Mouse (Mus musculus) 3134 (cell line): ENCODE results near the gene Ptgfrn.

Experiments used
- DNase-seq: peaks from one replicate; pipeline ENCODE4 v3.0.0-alpha.2; 2011; ENCODE audit warnings: low spot score; ENCODE audit not compliant: insufficient read length; ENCODE audit errors: extremely low read depth

The Ptgfrn gene

GRCm38 (mm10) chr3:101110043-101110837, at the start of gene Ptgfrn:
TSS of gene Ptgfrn (minus strand) at chr3:101110278.
- peak; percentile 83 for DNase-seq

DNA sequence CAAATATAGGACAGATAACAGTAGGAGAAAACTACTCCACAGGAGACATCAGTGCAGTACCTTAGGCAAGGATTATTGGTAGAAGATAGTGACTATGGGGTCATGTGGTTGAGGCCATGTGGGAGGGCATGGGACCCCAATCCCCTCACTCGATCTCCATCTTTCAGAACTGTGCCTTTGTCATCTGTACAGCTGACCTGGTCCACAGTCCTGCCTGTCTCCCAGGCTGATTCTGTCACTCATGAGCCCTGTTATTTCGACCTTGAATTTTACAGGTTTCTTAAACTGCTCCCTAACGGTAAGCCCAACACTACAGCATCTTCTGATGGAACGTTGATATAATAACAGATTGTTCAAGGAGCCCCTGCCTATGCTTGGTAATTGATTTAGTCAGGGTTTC, 49.6 kb upstream of the Ptgfrn start:
- DNase-seq: no peak

DNA sequence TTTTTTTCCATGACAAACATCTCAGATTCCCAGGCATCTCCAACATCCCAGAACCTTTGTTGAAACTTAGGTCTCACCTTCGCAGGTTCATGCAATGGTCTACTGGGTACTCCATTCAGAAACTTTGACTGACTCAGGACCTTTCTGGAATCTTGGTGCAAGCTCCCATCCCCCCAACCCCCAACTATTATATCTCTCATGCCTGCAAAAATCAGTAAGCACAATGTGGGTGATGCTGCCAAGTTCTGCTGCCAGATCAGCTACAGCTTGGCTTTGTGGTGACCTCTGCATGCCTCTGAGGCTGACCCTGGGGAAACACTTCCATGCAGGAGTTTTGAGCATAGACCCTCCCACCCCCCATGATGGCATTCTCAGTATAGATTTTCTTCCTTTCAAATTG, 44.0 kb upstream of the Ptgfrn start:
- no peak for DNase-seq

- DNase-seq: no peak
These were observed 43.3 kb upstream of the Ptgfrn start for GRCm38 (mm10) chr3:101153341-101153740.

- DNase-seq: no peak
These were observed 36.2 kb upstream of the Ptgfrn start for GRCm38 (mm10) chr3:101146126-101146772.

GRCm38 (mm10) chr3:101145292-101146046, 35.4 kb upstream of the Ptgfrn start:
- no peak for DNase-seq

DNA sequence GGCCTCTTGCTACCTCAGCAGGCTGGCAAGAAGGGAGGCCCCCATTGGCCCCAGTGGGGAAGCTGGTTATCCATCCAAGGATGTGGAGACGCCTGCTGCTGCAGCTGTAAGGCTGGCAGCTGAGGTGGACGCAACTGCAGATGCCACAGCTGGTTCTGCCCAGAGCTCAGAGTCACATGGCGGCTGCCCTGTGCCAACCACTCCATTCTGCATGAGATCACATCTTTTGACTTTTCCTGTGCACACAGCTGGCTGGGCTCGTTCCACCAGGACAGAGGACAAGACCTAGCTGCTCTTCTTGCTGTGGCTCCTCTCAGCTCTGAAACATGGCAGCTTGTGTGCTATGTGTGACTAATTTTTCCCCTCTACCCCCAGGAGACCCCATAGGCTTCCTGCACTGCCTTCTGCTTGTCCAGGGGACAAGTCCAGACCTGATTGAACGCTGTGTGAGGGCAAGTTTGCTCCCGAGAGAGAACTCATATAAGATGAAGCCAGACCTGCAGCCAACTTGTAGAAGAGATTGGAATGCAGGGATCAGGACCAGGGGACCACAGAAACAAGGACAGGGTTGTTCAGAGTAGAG, 34.4 kb upstream of the Ptgfrn start:
- peak; percentile 28 for DNase-seq

GRCm38 (mm10) chr3:101143465-101143864, 33.4 kb upstream of the Ptgfrn start:
- DNase-seq: no peak

GRCm38 (mm10) chr3:101141864-101142263, 31.8 kb upstream of the Ptgfrn start:
- no peak for DNase-seq

DNA sequence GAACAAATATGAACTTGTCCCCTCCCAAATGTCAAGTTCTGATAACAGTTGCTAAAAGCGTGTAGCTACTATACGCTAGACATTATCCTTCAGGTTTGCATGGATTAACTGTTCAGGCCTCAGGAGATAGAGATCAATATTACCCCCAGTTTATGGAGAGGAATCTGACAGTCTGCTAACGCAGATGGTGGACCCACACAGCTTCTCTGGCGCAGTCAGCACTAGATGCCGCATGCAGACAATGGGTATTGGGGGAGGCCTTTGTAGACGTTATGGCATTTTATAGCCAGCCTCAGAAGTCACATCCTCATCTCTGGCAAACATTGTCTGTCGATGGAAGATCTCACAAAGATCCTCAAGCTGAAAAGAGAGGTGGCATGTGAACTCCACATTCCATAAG, 29.9 kb upstream of the Ptgfrn start:
- DNase-seq: no peak

DNA sequence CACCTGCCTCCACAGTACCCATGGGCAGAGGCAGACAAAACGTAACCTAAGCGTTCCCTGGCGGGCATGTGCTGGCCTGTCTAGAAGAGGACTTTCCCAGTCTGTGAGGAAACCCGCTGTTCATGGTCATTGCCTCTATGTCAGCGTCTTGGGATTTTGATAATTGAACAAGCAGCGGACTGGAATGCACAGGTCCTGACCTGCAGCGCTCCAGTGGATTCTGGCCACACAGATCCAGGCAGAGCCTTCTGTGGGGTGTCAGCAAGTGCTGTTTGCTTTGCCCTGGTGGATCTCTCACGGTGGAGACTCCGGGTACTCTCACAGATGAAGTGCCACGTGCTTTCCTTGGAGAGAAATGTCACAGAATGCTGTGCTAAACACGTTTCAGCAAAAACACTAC, 26.4 kb upstream of the Ptgfrn start:
- DNase-seq: no peak

DNA sequence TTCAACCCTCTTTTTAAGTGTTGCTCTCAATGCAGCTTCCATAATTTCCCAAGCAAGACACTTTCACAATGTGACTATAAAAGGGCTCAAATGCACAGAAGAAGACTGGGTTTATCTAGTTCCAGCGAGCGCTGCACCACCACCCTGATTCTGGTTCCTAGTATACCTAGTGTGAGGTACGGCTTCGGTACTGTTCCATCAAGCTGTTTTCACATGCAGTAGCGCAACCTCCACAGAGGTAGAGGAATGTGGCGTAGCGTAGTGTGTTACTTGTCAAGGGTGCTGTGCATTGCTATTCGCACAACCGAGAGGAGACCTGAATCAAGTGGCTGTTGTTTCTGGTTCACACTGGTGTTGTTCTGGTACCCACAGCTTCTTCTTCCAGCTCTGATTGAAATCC, 24.8 kb upstream of the Ptgfrn start:
- no peak for DNase-seq

GRCm38 (mm10) chr3:101132981-101133380, 22.9 kb upstream of the Ptgfrn start:
- no peak for DNase-seq

GRCm38 (mm10) chr3:101131772-101132171, 21.7 kb upstream of the Ptgfrn start:
- no peak for DNase-seq

DNA sequence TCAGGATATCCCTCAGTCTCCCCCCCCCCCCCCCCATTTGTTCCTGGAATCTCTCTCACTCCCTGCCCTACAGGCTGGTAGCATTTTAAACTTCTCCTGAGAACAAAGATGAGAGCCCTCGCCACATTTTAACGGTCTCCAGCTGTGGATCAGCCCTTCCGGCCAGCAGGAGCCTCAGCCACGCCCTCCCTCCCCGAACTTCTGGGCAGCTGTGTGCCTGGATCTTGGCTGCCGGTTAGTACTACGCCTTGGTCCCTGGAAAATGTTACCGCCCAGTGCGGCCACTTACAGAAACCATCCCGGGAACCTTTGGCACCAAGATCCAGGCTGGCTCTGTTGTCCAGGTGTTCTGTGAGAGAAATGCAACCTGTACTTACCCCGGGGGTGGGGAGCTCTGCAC, 20.4 kb upstream of the Ptgfrn start:
- DNase-seq: peak; percentile 61

DNA sequence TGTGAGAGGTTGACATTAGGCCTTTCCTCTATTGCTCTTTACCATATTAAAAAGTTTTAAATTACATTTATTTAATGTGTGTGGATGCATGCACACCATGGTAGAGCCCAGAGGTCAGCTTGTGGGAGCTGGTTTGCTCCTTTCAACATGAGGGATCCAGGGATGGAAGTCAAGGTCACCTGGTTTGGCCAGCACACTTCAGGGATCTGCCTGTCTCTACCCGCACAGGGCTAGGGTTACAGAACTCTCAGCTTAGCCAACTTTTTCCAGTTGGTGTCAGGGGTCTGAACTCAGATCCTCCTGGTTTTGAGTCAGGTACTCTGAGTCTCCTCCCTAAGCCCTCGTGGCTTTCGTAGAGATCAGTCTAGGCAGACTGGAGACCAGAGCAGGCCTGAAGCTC, 19.5 kb upstream of the Ptgfrn start:
- no peak for DNase-seq

DNA sequence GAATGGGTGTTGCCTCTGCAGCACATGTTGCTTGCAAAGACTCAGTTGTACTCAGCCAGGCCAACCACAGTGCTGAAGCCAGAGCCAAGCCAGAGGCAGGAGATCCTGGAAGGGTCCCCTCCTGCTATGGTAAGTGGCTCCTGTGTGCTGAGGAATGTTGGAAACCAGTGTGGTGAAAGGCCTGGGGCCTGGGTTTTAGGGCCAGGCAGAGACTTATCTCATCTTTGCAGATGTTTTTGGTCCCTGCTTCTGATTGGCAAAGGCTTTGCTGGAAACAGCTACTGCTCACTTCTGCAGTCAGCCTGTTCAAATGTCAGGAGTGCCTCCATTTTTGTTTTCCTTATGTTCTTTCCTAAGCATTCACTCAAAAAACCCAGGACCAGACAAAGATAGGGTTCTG, 19.0 kb upstream of the Ptgfrn start:
- no peak for DNase-seq

GRCm38 (mm10) chr3:101127766-101128165, 17.7 kb upstream of the Ptgfrn start:
- no peak for DNase-seq

DNA sequence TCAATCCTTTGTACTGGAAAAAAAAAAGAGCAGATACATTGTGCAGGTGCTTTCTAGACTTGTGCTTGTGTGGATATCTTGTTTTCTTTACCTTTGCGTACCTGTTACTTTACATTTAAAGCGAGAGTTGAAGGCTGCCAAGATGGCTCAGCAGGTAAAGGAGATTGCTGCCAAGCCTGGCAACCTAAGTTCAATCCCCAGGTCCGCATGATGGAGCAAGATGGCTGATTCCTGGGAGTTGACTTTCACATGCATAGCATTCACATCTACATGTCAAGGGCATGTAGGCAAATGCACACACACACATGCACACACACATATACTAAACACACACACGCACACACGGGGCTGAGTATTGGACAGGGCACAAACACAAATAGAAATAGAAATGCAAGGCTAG, 14.6 kb upstream of the Ptgfrn start:
- no peak for DNase-seq

GRCm38 (mm10) chr3:101122479-101122878, 12.4 kb upstream of the Ptgfrn start:
- DNase-seq: no peak

- DNase-seq: no peak
These were observed 7.7 kb upstream of the Ptgfrn start for GRCm38 (mm10) chr3:101117774-101118173.
